Comparison of ENCODE assay signal across 11 mouse cellular contexts in the genomic region with DNA sequence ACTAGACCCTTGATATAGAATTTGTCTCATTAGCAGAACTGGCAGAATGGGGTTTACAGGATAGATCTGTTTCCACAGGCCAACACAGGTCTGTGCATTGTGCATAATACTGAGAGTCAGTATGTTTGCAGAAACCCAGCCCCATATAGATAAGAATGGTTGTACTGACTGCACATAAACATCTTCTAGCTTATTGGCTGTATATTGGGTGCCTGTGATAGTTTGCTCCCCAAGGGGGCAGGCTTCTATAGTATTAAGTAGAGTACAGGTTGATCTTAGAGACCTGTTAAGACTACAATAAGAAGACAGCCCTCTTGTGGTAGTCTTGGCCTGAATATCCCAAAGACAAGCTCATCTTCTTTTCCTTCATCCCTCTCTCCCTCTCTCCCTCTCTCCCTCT.
A peak's percentile ranks its signal among the peaks of the same experiment; 100 is the strongest.
DNase-seq lines count a peak whose midpoint lies in the region; ATAC-seq and TF ChIP-seq lines count a peak whose summit lies in the region.
"Had no signal": no experiment of that assay in that cellular context is flagged by ENCODE, and none has a peak within 500 bp of the region (broad histone marks: within the 10 kb centered on the region; RNA-seq: fewer than 3 reads in every experiment).

No protein-coding gene starts in this region.

- no peak overlapping the region for H3K4me3 ChIP-seq in kidney, postnatal 0 days (replicated peaks; ENCODE audit: low read depth, low read length)
- H3K4me3 ChIP-seq in stomach, embryonic 14.5 days (ENCODE audit: low read depth, low read length): no peak overlapping the region
- H3K4me3 ChIP-seq: hindbrain, embryonic 15.5 days; midbrain, embryonic 12.5 days had no signal

- no peaks in the 10 kb centered on the region for H3K9me3 ChIP-seq in kidney, postnatal 0 days (replicated peaks; ENCODE audit: low read length)
- H3K9me3 ChIP-seq in stomach, embryonic 14.5 days (ENCODE audit: control insufficient read depth, low read depth, low read length): no peaks in the 10 kb centered on the region
- H3K9me3 ChIP-seq: hindbrain, embryonic 15.5 days; midbrain, embryonic 12.5 days had no signal

- no peaks in the 10 kb centered on the region for H3K27me3 ChIP-seq in kidney, postnatal 0 days (ENCODE audit: insufficient read depth, low read length)
- no peaks in the 10 kb centered on the region for H3K27me3 ChIP-seq in stomach, embryonic 14.5 days (ENCODE audit: control insufficient read depth, insufficient read depth, low read length)
- H3K27me3 ChIP-seq: hindbrain, embryonic 15.5 days; midbrain, embryonic 12.5 days had no signal

- H3K4me1 ChIP-seq in kidney, postnatal 0 days (replicated peaks; ENCODE audit: insufficient read depth, low read length): no peaks in the 10 kb centered on the region
- H3K4me1 ChIP-seq in stomach, embryonic 14.5 days (ENCODE audit: control insufficient read depth, insufficient read depth, low read length): no peaks in the 10 kb centered on the region
- H3K4me1 ChIP-seq: hindbrain, embryonic 15.5 days; midbrain, embryonic 12.5 days had no signal

- DNase-seq in kidney, postnatal 0 days (ENCODE audit: low spot score): peak; percentile 18
- DNase-seq in kidney, adult 8-10 months: no peak
- DNase-seq in CD4-positive, CD25-positive, alpha-beta regulatory T cell, adult 2 months (ENCODE audit: low read depth, low spot score): peak; percentile 75
- no peak for DNase-seq in Muller cell, postnatal 12 days (ENCODE audit: inconsistent ontology term)
- DNase-seq in urinary bladder, adult 2 months (ENCODE audit: low spot score): no peak
- no peak for DNase-seq in B cell, adult 2 months
- DNase-seq: gastrocnemius, postnatal 25 days had no signal

- TF ChIP-seq CTCF in kidney, postnatal 0 days (IDR thresholded peaks at IDR 0.05; ENCODE audit: low read depth): peak; percentile 28; the same call in 1 of the 2 replicates

- no peak overlapping the region for H3K4me2 ChIP-seq in kidney, postnatal 0 days (ENCODE audit: low read length)
- no peak overlapping the region for H3K4me2 ChIP-seq in stomach, embryonic 14.5 days (replicated peaks; ENCODE audit: low read depth, low read length)
- H3K4me2 ChIP-seq: hindbrain, embryonic 15.5 days; midbrain, embryonic 12.5 days had no signal

- H3K36me3 ChIP-seq in kidney, postnatal 0 days (ENCODE audit: insufficient read depth, low read length): no peaks in the 10 kb centered on the region
- H3K36me3 ChIP-seq in stomach, embryonic 14.5 days (ENCODE audit: control insufficient read depth, insufficient read depth, low read length): no peaks in the 10 kb centered on the region
- H3K36me3 ChIP-seq: hindbrain, embryonic 15.5 days; midbrain, embryonic 12.5 days had no signal

- ATAC-seq in kidney, postnatal 0 days (replicated peaks; ENCODE audit: low FRiP score, low read depth): no peak
- peak; percentile 96 for ATAC-seq in activated CD4-positive, CD25-positive, alpha-beta regulatory T cell, adult 4 months
- ATAC-seq in stomach, embryonic 14.5 days (ENCODE audit: insufficient number of reproducible peaks, insufficient read depth, low FRiP score, low read depth): no peak

- no peak overlapping the region for H3K9ac ChIP-seq in kidney, postnatal 0 days (ENCODE audit: low read depth, low read length)
- H3K9ac ChIP-seq in stomach, embryonic 14.5 days (replicated peaks; ENCODE audit: low read depth, low read length): no peak overlapping the region
- H3K9ac ChIP-seq: hindbrain, embryonic 15.5 days; midbrain, embryonic 12.5 days had no signal

- no peak overlapping the region for H3K27ac ChIP-seq in kidney, postnatal 0 days
- H3K27ac ChIP-seq in stomach, embryonic 14.5 days (ENCODE audit: low read length): peak overlapping the region; percentile 52; the same call in 1 of the 2 replicates
- H3K27ac ChIP-seq: hindbrain, embryonic 15.5 days; midbrain, embryonic 12.5 days had no signal

Comparison
In these comparisons a context has a peak if more than half of its experiments do, and no peak if none do; other contexts are left out.
1. DNase-seq: peak in kidney, postnatal 0 days (single experiment) and CD4-positive, CD25-positive, alpha-beta regulatory T cell, adult 2 months (single experiment); none in kidney, adult 8-10 months (0 of 2), Muller cell, postnatal 12 days (single experiment), urinary bladder, adult 2 months (single experiment) and B cell, adult 2 months (0 of 2).